Mouse (Mus musculus): ENCODE results near the gene Hist1h4c.

The Hist1h4c gene

DNA sequence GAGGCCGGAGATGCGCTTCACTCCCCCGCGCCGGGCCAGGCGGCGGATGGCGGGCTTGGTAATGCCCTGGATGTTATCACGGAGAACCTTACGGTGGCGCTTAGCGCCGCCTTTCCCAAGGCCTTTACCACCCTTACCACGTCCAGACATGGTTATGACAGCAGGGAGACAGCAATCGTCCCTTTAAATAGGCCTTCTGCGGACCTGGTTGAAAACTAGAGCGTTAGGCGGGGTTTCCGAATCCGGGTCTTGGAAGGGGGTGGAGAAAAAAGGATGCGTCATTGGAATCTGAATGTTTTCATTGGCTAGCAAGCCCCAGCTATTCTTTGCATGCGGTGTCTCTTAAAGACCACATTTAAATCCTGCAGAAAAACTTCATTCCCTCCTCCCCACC, at the start of gene Hist1h4c:
TSS of gene Hist1h4c (minus strand) at position 155 of the 394 bp plus-strand sequence.
- peak; percentile 99 to 100 for DNase-seq (ENCODE audit: low spot score in 2 of 2)

DNA sequence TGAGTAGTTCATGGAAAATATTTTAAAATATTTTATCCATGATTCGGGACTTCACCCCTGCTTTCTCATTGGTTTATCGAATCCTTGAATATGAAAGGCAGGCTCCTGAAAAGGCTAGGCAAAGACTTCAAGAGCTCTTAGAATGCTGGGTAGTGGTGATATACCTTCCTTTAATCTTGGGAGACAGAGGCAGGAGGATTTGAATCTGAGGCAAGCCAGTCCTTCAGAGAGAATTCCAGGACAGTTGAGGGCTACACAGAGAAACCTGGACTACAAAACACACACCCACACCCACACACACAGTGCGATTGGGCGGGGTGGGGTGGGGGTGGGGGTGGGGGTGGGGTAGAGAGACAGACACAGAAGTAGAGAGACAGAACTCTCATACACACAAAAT, 49.6 kb upstream of the Hist1h4c start:
- peak in 1 of 2 experiments; percentile 63 for DNase-seq (ENCODE audit: low spot score in 2 of 2)

DNA sequence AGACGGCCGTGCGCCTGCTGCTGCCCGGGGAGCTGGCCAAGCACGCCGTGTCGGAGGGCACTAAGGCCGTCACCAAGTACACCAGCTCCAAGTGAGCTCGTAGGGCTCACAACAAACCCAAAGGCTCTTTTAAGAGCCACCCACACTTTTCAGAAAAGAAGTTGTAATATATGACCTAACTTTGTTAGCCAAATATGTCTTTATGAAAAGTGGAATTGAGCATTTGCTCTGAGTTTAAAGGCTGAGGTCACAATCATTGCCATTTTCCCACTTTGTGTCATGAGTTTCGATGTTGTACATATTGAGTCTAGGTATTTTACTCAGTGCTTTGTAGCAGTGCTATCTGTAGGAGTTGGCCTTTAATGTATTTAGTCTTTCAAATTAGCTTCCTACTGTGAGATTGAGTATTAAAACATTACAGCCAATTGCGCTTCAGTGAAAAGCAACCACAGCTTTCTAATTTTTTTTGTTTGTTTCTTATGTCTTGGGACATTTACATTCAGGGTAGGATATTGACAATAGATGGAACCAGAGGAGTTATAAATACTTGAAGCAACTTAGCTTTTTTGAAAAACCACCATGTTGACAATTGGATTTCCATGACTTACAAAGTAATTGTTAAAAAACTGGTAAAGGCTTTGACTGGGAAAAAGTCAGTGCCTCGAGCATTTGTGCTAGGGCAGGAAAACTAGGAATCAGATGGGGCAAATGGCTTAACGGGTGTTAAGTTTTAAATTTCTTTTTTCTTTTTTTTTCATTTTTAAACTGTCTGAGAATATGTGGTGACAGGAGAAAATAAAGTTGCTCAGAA, 49.0 kb upstream of the Hist1h4c start:
- DNase-seq (ENCODE audit: low spot score in 2 of 2): peak in 1 of 2 experiments; percentile 62

DNA sequence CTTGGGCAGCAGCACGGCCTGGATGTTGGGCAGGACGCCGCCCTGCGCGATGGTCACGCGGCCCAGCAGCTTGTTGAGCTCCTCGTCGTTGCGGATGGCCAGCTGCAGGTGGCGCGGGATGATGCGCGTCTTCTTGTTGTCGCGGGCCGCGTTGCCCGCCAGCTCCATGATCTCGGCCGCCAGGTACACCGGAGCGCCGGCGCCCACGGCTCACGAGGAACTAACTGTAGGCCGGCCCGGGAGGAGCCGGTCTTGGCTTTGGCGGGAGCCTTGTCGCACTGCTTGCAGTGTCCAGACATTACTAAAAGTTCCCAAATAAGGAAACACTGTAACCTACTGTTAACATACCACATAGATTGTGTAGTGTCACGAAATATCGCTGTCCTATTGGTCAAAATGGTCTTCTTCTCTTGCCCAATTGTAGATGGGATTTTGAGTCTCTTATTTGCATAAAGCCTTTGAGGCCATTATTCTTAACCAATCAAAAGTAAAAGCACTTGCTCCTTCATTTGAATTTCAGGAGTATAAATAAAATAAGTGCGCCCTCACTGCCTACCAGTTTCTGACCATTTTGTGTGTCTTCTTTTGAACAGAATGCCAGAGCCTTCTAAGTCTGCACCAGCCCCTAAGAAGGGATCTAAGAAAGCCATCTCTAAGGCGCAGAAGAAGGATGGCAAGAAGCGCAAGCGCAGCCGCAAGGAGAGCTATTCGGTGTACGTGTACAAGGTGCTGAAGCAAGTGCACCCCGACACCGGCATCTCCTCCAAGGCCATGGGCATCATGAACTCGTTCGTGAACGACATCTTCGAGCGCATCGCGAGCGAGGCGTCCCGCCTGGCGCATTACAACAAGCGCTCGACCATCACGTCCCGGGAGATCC, 48.2 kb upstream of the Hist1h4c start, which contains the start of gene Hist1h2bb:
TSS of gene Hist1h2bb (plus strand) at position 534 of the 880 bp plus-strand sequence.
- DNase-seq (ENCODE audit: low spot score in 2 of 2): peak; percentile 78 to 88

DNA sequence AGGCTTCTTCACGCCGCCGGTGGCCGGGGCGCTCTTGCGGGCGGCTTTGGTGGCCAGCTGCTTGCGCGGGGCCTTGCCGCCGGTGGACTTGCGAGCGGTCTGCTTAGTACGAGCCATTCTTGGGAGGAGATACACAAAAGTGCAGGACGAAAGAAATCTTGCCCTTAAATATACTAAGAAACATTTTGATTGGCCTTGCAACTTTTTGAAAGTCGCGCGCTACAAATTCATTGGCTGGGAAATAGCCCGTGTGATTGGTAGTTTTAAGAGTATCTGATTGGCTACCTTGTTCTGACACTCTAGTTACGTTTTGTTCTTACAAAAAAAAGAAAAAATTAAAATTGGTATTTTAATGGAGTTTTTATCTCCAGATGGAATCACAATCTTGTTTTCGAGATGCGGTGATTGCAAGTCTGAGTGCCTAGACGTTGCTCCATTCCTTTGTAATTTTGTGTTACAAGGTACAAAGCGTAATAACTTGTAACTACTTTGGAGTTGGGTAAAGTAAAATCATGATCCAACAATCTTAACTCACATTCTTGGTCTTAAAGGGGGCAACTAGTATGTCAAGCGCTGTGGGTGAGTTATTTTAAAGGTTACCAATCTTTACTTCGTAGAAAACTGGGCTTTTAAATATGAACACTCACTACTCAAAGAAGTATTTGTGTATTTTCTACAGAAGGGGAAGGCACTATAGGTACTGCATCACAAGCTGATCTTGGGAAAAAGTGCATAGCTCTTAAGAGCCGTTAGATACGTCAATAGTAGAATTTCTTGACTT, 47.3 kb upstream of the Hist1h4c start, which contains the start of gene Hist1h3c:
TSS of gene Hist1h3c (minus strand) at position 222 of the 781 bp plus-strand sequence.
- peak; percentile 84 to 93 for DNase-seq (ENCODE audit: low spot score in 2 of 2)

DNA sequence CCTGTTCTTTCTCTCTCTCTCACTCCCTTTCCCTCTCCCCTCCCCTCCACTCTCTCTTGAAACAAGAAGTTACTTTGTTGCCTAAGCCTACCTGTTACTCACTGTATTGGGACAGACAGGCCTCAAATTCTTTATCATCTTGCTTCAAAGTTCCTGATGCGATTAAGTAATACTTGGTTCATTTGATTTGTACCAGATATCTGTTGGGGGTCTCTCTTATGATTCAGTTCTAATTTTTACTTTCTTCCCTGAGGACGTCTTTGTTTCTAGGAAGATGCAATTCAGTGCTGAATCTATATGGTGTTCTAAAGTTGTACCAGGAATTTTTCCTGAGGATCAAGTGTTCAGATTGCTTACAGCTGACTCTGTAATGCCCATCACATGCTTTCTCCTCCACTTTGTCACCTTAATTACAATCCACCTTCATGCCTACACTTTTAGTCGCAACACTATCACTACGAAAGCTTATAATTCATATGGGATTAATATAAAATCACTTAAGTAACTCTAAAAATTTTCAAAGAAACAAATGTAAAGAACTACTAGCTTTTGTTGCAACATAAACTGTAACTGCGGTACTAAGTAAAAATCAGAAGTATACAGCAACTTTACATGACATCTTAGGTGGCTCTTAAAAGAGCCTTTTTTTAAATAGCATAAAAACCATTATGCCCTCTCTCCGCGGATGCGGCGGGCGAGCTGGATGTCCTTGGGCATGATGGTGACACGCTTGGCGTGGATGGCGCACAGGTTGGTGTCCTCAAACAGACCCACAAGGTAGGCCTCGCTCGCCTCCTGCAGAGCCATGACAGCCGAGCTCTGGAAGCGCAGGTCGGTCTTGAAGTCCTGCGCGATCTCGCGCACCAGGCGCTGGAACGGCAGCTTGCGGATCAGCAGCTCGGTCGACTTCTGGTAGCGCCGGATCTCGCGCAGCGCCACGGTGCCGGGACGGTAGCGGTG, 46.4 kb upstream of the Hist1h4c start:
- peak in 1 of 2 experiments; percentile 69 for DNase-seq (ENCODE audit: low spot score in 2 of 2)

DNA sequence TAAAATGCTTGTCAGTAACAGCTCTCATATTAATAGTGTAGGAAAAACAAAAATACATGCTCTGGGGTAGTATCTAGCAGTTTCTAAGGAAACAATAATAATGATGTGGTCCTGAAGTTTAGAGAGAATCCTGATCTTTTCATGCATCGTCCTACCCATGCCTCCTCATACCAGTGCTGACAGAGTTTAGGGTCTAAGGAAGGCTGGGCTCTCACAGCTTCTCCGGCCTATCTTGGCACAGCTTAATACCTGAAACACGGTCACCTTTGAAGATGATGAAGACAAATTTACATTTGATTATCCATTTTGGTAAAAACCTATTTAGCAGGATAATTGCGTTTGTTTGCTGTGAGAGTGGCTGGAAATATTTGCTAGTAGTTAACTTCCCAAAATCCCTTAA, 45.7 kb upstream of the Hist1h4c start:
- peak in 1 of 2 experiments; percentile 59 for DNase-seq (ENCODE audit: low spot score in 2 of 2)

DNA sequence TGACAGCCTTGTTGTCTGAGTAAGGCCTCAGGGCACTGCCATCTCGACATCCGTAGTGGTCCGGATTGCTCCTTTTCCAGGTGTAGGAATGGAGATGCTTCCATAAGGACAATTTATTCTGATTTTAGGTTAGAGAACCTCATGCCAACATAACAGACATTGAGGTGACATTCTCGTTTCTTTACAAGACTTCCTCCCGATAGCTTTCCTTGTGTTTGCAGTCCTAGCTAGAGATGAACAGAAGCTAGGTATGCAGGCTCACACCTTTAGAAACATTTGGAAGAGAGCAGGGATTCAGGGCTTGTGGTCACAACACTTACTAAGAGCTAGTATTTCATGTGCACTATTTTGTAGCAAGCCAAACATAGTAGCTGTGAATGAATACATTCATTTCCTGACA, 45.0 kb upstream of the Hist1h4c start:
- peak in 1 of 2 experiments; percentile 44 for DNase-seq (ENCODE audit: low spot score in 2 of 2)

DNA sequence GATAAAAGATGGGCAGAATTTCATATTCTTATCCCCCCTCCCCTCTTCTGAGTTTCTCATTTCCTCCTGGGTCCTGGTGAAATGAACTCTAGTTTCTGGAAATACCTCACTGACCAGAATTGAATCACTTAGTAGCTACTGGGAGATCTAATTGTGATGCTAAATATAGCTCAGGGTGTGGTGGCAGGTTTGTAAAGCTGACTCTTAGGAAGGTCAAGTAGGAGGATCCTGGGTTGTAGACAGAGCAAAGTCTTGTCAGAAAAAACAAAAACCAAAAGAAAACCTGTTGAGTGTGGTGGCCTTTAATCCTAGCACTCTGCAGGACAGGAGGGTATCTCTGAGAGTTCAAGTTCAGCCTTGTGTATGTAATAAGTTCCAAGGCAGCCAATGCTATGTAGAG, 43.8 kb upstream of the Hist1h4c start:
- peak in 1 of 2 experiments; percentile 30 for DNase-seq (ENCODE audit: low spot score in 2 of 2)

DNA sequence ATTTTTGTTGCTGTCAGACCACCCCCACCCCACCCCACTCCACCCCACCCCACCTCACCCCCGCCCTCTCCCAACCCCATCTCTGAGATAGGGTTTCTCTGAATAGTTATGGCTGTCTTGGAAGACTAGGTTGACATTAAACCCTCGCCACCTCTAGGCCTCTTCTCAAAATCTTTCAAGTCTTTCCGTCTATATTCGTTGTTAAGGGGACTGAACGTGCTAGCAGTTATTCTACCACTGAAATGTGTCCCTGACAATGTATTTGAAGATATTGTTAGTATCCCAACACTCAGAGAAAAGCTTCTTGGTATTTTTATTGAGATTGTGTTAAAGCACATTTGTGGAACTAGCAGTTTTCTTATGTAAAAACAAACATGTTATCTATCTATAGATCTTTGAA, 42.7 kb upstream of the Hist1h4c start:
- DNase-seq (ENCODE audit: low spot score in 2 of 2): peak in 1 of 2 experiments; percentile 56

DNA sequence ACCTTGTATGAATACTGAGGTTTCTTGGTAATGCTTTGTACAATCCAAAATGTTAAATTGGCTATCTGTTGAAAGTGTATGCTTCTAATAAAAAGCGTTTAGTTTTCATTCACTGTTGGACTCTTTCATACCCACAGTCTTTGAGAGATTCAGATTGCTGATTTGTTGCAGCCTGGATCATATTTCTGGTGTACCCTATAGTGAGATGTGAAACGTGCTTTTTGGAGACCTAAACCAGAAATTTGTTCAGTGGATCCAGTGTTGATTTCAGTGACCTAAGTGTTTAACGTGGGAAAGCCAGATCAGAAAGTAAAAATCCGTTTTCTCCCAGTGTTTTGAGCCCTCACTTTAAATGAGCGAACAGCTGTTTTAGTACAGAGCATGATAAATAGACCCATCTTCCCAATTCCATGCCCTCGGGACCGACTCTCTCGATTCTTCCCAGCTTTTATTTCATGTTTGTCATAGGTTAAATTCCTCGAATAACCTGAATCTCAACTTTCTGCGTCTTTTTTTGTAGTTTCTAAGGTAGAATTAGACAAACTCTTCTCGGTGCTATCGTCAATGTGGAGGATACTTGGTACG, 42.1 kb upstream of the Hist1h4c start:
- peak in 1 of 2 experiments; percentile 53 for DNase-seq (ENCODE audit: low spot score in 2 of 2)

DNA sequence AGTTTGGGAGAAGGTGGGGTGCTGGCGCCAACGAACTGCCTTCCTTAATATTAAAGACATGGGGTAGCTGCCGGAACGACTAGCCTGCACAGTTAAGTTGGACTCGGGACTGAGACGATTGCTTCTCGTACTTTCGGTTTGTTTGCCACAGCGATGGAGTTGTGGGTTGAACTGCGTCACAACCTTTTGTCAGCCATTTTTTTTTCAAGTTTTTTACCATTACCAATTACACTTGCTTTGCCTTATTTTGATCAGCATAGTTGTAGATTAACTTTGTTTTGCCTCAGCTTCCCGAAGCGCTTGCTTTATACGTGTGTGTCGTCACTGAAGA, 41.6 kb upstream of the Hist1h4c start:
- no peak for DNase-seq (ENCODE audit: low spot score in 2 of 2)

DNA sequence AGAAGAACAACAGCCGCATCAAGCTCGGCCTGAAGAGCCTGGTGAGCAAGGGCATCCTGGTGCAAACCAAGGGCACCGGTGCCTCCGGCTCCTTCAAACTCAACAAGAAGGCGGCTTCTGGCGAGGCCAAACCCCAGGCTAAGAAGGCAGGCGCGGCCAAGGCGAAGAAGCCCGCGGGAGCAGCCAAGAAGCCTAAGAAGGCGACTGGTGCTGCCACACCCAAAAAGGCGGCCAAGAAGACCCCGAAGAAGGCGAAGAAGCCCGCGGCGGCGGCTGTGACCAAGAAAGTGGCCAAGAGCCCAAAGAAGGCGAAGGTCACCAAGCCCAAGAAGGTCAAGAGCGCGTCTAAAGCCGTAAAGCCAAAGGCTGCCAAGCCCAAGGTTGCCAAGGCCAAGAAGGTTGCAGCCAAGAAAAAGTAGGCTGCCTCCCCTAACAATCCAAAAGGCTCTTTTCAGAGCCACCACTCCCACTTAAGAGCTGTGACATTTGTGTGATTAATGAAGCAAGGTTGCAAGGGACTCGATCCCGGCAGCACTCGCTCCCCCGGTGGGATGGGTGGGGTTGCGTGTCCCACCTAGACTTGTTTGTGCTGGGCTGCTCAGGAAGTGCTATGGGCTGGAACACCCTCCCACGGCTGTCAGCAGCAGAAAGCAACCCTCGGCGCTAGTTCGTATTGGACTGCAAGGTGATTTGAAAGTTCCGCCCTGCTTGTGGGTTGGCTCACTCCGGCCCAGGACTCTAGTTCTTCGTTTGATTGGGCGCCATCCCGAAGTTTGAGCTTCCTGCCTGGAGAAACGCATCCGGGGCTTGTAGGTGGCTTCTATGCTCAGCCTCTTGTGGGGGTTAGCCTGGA, 41.0 kb upstream of the Hist1h4c start:
- peak; percentile 90 to 97 for DNase-seq (ENCODE audit: low spot score in 2 of 2)

DNA sequence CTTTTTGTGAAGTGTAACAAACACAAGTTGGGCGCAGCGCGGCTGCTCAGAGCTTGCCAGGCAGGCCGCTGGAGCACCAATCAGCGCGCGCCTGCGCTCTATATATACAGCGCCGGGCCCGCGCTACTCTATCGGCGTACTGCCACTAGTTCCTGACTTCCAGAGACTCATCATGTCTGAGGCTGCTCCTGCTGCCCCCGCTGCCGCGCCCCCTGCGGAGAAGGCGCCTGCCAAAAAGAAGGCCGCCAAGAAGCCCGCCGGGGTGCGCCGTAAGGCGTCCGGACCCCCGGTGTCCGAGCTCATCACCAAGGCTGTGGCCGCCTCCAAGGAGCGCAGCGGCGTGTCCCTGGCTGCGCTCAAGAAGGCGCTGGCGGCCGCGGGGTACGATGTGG, 40.4 kb upstream of the Hist1h4c start, which contains the start of gene Hist1h1c:
TSS of gene Hist1h1c (plus strand) at position 132 of the 392 bp plus-strand sequence.
- DNase-seq (ENCODE audit: low spot score in 2 of 2): peak; percentile 97 to 100

DNA sequence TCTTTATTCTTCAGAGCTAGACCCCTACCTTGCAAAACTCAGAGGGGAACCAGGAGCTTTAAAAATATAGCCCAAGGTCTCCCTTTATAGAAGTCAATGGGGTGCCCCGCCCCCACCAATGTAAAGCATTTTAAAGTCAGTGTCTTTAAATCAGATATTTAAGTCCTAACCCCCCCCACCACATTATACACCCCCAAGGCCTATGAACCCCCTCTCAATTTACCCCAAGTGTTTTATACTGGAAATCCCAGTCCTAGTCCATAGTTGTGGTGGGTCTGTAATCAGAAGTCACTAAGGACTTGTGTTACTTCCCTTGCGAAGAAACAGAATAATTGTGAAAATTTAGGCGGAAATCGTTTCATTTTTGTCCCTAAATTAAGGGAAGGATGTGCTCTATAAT, 39.8 kb upstream of the Hist1h4c start:
- peak; percentile 43 to 72 for DNase-seq (ENCODE audit: low spot score in 2 of 2)

DNA sequence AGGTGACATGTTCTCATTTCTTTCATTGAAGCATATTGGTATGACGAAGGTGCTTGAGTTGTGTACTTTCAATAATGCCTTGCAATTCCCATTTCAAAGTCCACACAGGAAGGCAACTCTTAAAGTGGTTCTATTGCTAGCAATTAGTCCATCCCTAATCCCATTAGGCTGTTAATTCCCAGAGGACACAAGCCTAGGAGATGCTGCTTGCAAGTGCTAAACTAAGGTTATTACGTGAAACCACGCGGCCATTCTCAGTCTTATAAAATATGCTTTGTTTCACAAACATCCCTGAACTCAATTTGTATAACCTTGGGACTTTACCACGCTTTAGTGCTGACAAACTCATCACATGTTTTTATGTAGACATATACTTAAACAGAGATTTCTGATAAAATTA, 38.8 kb upstream of the Hist1h4c start:
- peak in 1 of 2 experiments; percentile 52 for DNase-seq (ENCODE audit: low spot score in 2 of 2)

DNA sequence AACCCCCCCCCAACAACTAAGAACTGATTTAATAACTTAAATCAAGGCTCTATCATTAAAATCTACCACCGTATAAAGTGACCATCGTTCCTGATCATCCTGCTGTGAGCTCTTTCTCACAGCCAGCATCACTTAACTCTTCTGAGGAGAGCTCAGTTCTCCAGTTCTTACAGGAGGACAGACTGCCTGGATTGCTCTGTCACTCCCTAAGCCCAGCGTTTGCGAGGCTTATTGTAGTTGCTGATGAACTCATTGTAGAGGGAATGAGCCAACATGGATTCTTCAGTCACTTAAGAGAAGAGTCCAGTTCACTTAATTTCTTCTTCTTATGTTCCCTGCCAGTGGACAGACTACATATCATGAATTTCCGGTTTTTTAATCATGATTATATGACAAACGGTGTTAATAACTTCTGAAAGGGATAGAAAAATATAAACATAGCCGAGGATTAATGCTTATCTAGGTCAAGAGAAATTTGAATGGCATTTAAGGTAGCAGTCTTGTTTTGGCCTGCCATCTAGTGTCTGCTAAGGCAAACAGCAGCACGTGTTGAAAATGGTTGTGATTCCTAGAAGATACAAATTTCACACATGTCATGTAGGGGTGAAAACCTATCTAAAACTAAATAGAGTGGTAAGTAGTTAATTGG, 34.0 kb upstream of the Hist1h4c start:
- peak in 1 of 2 experiments; percentile 59 for DNase-seq (ENCODE audit: low spot score in 2 of 2)

DNA sequence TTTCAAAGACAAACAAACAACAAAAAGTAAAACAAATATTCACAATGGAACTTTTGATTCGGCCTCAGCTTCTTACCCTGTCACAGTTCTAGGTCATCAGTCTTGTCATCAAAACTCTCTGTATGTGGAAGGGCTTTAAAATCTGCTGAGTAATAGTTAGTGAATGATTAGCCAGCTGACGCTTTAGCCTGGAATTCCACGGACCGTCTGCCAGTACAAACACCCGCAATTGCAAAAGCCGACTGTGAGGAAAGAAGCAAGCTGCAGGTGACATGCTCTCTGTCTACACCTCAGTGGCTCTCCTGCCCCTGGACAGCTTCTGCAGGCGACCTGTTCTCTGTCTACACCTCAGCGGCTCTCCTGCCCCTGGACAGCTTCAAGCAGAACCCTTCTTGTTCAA, 32.2 kb upstream of the Hist1h4c start:
- peak in 1 of 2 experiments; percentile 49 for DNase-seq (ENCODE audit: low spot score in 2 of 2)

Data from spleen, postnatal 4 days (tissue).